Mouse (Mus musculus): ENCODE results near the gene Eif3l.
"Not testable (repeated sequence)": the region's sequence is repeated elsewhere in the genome, so short reads cannot be mapped to it uniquely, and the experiment has no call there.

The Eif3l gene
- long read RNA-seq, experiment 1, transcript Eif3l-201 (13 exons, 1,942 nt), result major isoform, 130 of 158 reads
- long read RNA-seq, experiment 1, partial matches to known transcripts, result 19 of 158 reads
- long read RNA-seq, experiment 1, other reads (novel, unspliced or antisense), result 9 of 158 reads
- long read RNA-seq, experiment 2, transcript Eif3l-201 (13 exons, 1,942 nt), result major isoform, 125 of 153 reads
- long read RNA-seq, experiment 2, partial matches to known transcripts, result 13 of 153 reads
- long read RNA-seq, experiment 2, other reads (novel, unspliced or antisense), result 12 of 153 reads

- intact Hi-C loops (cut with DNase I), result loop anchor here (5.0 kb wide), 1 partner anchor 38 kb away; no protein-coding TSS in a partner anchor
Measured at GRCm38 (mm10) chr15:79074913-79075532, at the start of gene Eif3l. Gene Eif3l (plus strand): TSS chr15:79075179.

GRCm38 (mm10) chr15:79025687-79026308 is 49.2 kb upstream of the Eif3l start:
- intact Hi-C loops (cut with DNase I), result loop anchor here (5.0 kb wide), 1 partner anchor 33 kb away; no protein-coding TSS in a partner anchor

DNA sequence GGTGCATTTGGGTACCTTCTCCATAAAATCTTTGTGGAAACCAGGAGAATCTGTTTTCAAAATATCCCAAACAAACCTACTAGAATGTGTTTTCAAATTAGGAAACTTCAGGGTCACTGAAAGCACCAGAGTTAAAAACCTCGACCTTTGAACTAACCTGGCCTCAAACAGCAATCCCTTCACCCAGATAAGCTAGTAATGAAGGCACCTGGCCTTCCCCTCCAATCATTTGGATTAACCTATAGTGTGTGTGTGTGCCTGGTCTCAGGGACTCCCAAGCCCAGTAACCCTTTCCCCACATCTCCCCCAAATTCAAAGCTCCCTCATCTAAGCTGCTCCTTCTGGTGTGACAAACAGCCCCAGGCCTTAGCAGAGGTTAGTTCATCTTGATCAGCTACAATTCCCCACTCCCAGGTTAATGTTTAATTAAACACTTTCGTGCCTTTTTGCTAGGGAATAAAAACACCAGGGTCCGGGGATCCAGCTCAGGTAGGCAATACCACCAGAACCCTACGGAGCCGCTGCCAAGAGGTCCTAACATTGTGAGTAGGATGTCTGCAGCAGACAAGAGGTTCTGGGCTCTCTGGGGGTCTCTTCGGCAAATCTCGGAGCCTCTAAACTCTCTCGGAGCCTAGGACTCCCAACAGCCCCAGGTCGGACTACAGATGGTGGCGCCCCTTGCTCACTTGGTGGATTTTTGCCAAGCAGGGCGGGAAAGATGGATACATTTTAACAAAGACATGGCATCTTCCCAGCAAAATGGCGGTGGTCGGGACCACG is 48.3 kb upstream of the Eif3l start:
- intact Hi-C loops (cut with DNase I), result loop anchor here (5.0 kb wide), 1 partner anchor 34 kb away; no protein-coding TSS in a partner anchor

- intact Hi-C loops (cut with DNase I), result loop anchor here (5.0 kb wide), 1 partner anchor 35 kb away; no protein-coding TSS in a partner anchor
Measured at GRCm38 (mm10) chr15:79027291-79028205, 47.4 kb upstream of the Eif3l start.

GRCm38 (mm10) chr15:79028237-79028738 is 46.7 kb upstream of the Eif3l start, which contains the start of gene H1f0:
Gene H1f0 (plus strand): TSS chr15:79028450.
- intact Hi-C loops (cut with DNase I), result loop anchor here (5.0 kb wide), 1 partner anchor 36 kb away; no protein-coding TSS in a partner anchor

DNA sequence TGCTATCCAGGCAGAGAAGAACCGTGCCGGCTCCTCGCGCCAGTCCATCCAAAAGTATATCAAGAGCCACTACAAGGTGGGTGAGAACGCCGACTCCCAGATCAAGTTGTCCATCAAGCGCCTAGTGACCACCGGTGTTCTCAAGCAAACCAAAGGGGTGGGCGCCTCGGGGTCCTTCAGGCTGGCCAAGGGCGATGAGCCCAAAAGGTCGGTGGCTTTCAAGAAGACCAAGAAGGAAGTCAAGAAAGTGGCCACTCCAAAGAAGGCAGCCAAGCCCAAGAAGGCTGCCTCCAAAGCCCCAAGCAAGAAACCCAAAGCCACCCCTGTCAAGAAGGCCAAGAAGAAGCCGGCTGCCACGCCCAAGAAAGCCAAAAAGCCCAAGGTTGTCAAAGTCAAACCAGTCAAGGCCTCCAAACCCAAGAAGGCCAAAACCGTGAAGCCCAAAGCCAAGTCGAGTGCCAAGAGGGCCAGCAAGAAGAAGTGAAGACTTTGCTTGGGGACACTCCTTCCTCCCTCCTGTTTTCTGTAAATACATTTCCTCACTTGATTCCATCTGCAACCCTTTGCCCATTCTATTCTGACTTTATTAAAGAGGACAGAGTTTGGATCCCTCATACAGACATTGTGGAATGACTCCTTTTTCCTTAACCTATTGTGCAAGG is 46.0 kb upstream of the Eif3l start:
- intact Hi-C loops (cut with DNase I), result loop anchor here (5.0 kb wide), 1 partner anchor 37 kb away; no protein-coding TSS in a partner anchor

- intact Hi-C loops (cut with DNase I), result loop anchor here (5.0 kb wide), 1 partner anchor 37 kb away; no protein-coding TSS in a partner anchor
Measured at GRCm38 (mm10) chr15:79029519-79030241, 45.3 kb upstream of the Eif3l start.

GRCm38 (mm10) chr15:79030551-79031435 is 44.2 kb upstream of the Eif3l start:
- intact Hi-C loops (cut with DNase I), result no loop called here

GRCm38 (mm10) chr15:79031908-79032307 is 43.1 kb upstream of the Eif3l start:
- intact Hi-C loops (cut with DNase I), result not testable (repeated sequence)

GRCm38 (mm10) chr15:79037913-79038328 is 37.1 kb upstream of the Eif3l start:
- intact Hi-C loops (cut with DNase I), result loop anchor here (5.0 kb wide), 2 partner anchors 34 to 109 kb away; no protein-coding TSS in a partner anchor

GRCm38 (mm10) chr15:79038331-79038730 is 36.6 kb upstream of the Eif3l start:
- intact Hi-C loops (cut with DNase I), result loop anchor here (5.0 kb wide), 2 partner anchors 34 to 109 kb away; no protein-coding TSS in a partner anchor

GRCm38 (mm10) chr15:79038853-79039252 is 36.1 kb upstream of the Eif3l start:
- intact Hi-C loops (cut with DNase I), result loop anchor here (5.0 kb wide), 2 partner anchors 33 to 108 kb away; no protein-coding TSS in a partner anchor

DNA sequence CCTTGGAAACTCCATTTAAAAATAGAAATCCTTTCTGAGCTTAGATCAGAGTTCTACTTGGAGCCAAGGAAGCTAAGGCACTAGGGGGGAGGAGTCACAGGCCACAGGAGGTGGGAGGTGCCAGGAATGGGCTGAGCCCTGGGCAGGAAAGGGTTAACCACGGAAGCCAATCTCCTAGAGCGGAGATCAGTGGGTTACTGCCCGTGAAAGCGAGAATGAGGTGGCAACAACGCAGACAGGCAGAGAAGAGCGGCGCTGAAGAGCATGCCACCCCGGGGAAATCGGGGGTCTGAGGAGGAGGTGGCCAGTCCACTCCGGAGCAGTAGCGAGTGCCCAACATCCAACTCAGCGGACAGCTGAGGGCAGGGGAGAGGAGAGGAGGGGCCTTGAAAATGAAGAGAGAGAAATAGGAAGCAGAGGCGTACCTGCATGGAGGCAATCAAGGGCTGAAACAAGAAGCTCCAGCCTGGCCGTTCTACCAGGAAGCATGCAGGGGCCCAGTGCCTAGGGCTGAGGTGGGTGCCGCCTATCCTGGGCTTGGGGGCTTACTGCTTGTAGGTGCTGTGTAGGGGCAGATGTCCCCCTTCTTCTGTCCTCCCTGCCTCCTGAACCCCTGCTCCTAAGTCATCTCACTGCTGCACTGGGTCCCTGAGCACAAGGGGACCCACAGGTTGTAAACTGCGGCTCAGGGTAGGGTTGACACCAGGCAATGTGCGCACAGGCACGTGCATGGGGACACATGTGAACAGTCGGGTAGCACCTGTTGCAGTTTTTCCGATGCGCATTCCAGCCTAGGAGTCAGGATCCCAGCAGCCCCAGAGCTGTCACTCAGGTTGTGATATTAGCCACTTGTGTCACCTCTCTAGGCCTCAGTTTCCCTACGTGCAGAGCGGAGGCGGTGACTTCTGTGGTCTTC is 34.2 kb upstream of the Eif3l start:
- intact Hi-C loops (cut with DNase I), result no loop called here

DNA sequence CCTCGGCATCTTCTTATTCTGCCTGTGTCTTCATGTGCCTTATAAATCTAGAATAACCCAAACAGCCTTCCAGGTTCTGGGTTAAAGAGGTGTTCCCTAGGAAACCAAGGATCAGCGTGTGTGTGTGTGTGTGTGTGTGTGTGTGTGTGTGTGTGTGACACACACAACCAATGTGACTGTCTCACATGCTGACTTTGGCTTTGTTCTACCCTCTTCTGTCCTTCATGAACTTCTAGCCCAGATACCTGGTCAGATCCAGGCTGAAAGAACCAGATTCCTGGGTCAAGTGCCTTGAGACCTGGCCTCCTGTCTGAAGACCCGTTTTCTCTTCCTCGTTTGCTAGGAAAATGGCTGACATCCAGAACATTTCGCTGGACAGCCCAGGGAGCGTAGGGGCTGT is 33.4 kb upstream of the Eif3l start, which contains the start of gene Galr3:
Gene Galr3, plus strand, starts transcription at position 301 of the 400 bp plus-strand sequence.
- intact Hi-C loops (cut with DNase I), result no loop called here

- intact Hi-C loops (cut with DNase I), result no loop called here
Measured at GRCm38 (mm10) chr15:79042721-79043491, 32.1 kb upstream of the Eif3l start.
